Mouse (Mus musculus) E14TG2a.4 (cell line): ENCODE measurements around the gene Chac1.

Experiments
- H3K27me3 ChIP-seq: 2 replicates; pipeline ENCODE4 v1.6.1; 2014; ENCODE audit warnings: low read length, control low read depth; ENCODE audit not compliant: insufficient read depth
- H3K36me3 ChIP-seq: 2 replicates; pipeline ENCODE4 v1.6.1; 2014; ENCODE audit warnings: low read length, control low read depth; ENCODE audit not compliant: insufficient read depth
- H3K4me1 ChIP-seq: replicated peaks from 2 replicates; pipeline ENCODE4 v1.6.1; 2014; ENCODE audit warnings: low read depth, low read length, control low read depth
- H3K4me3 ChIP-seq: replicated peaks from 2 replicates; pipeline ENCODE4 v1.5.1; 2014; ENCODE audit warnings: mild to moderate bottlenecking, low read length
- H3K9me3 ChIP-seq: 2 replicates; pipeline ENCODE4 v1.6.1; 2014; ENCODE audit warnings: low read length, control low read depth
- CTCF ChIP-seq: conservative IDR thresholded peaks from 2 replicates; pipeline ENCODE4 v1.5.1; 2014; ENCODE audit warnings: low read length
- NANOG ChIP-seq: IDR thresholded peaks from 2 replicates; pipeline ENCODE4 v1.6.1; 2014; ENCODE audit warnings: borderline replicate concordance, low read length, mixed read lengths
- POU5F1 ChIP-seq: IDR thresholded peaks from 2 replicates; pipeline ENCODE4 v1.6.1; 2014; ENCODE audit warnings: low read length, borderline replicate concordance

Gene Chac1

GRCm38 (mm10) chr2:119314742-119315310 lies 36.2 kb upstream of the Chac1 start:
- no peak overlapping the region for H3K4me3 ChIP-seq
- TF ChIP-seq CTCF (no peak), POU5F1 (no peak), NANOG (no peak)

GRCm38 (mm10) chr2:119318043-119318710 lies 32.9 kb upstream of the Chac1 start:
- Histone ChIP-seq H3K4me1 (peaks cover 26% of the 10 kb centered on the region), H3K27me3 (peaks cover 94% of the 10 kb centered on the region), H3K9me3 (peaks cover 12% of the 10 kb centered on the region), H3K36me3 (no peaks in the 10 kb centered on the region), H3K4me3 (no peak overlapping the region)
- no peak for TF ChIP-seq POU5F1
- TF ChIP-seq NANOG = no peak
- TF ChIP-seq CTCF = no peak

More at GRCm38 (mm10) chr2:119314742-119315310, 36.2 kb upstream of the Chac1 start:
- Histone ChIP-seq H3K27me3 (peaks cover 78% of the 10 kb centered on the region), H3K36me3 (no peaks in the 10 kb centered on the region), H3K4me1 (peaks cover 14% of the 10 kb centered on the region), H3K9me3 (peaks cover 7% of the 10 kb centered on the region)

GRCm38 (mm10) chr2:119320571-119320970 lies 30.5 kb upstream of the Chac1 start:
- no peak overlapping the region for H3K4me3 ChIP-seq
- H3K9me3 ChIP-seq = peaks cover 12% of the 10 kb centered on the region
- peaks cover 94% of the 10 kb centered on the region for H3K27me3 ChIP-seq
- no peak for TF ChIP-seq CTCF
- TF ChIP-seq NANOG = no peak
- H3K36me3 ChIP-seq = no peaks in the 10 kb centered on the region
- peaks cover 45% of the 10 kb centered on the region for H3K4me1 ChIP-seq

- peaks cover 54% of the 10 kb centered on the region for H3K4me1 ChIP-seq
- peak overlapping the region; percentile 73 for H3K4me3 ChIP-seq
- H3K36me3 ChIP-seq = no peaks in the 10 kb centered on the region
- TF ChIP-seq NANOG (no peak), POU5F1 (no peak), CTCF (no peak)
- peaks cover 97% of the 10 kb centered on the region for H3K27me3 ChIP-seq
- H3K9me3 ChIP-seq = 0 out of 2 replicates have a peak, but pooled peaks cover 6% of the 10 kb centered on the region
These were observed 29.1 kb upstream of the Chac1 start for GRCm38 (mm10) chr2:119321771-119322586.

GRCm38 (mm10) chr2:119322587-119323300 lies 28.3 kb upstream of the Chac1 start:
- H3K4me1 ChIP-seq = peaks cover 60% of the 10 kb centered on the region
- TF ChIP-seq NANOG = peak; percentile 51; the same call in 1 of the 2 replicates
- no peak for TF ChIP-seq POU5F1

GRCm38 (mm10) chr2:119323866-119324575 lies 27.0 kb upstream of the Chac1 start:
- TF ChIP-seq CTCF (no peak), POU5F1 (no peak), NANOG (no peak)
- Histone ChIP-seq H3K9me3 (0 out of 2 replicates have a peak, but pooled peaks cover 6% of the 10 kb centered on the region), H3K4me3 (peak overlapping the region; percentile 77), H3K36me3 (no peaks in the 10 kb centered on the region), H3K4me1 (peaks cover 54% of the 10 kb centered on the region), H3K27me3 (peaks cover 98% of the 10 kb centered on the region)

More at GRCm38 (mm10) chr2:119322587-119323300, 28.3 kb upstream of the Chac1 start:
- Histone ChIP-seq H3K9me3 (0 out of 2 replicates have a peak, but pooled peaks cover 6% of the 10 kb centered on the region), H3K4me3 (peak overlapping the region; percentile 73), H3K36me3 (no peaks in the 10 kb centered on the region), H3K27me3 (peaks cover 98% of the 10 kb centered on the region)

- H3K4me1 ChIP-seq = peaks cover 54% of the 10 kb centered on the region
- TF ChIP-seq POU5F1 = no peak
- TF ChIP-seq CTCF = no peak
- TF ChIP-seq NANOG = no peak
- H3K36me3 ChIP-seq = no peaks in the 10 kb centered on the region
- H3K9me3 ChIP-seq = 0 out of 2 replicates have a peak, but pooled peaks cover 6% of the 10 kb centered on the region
- H3K27me3 ChIP-seq = peaks cover 96% of the 10 kb centered on the region
- peak overlapping the region; percentile 77 for H3K4me3 ChIP-seq
These were observed 26.3 kb upstream of the Chac1 start for GRCm38 (mm10) chr2:119324576-119325318.
